Mouse (Mus musculus): ENCODE data around the gene Zdbf2.

DNA sequence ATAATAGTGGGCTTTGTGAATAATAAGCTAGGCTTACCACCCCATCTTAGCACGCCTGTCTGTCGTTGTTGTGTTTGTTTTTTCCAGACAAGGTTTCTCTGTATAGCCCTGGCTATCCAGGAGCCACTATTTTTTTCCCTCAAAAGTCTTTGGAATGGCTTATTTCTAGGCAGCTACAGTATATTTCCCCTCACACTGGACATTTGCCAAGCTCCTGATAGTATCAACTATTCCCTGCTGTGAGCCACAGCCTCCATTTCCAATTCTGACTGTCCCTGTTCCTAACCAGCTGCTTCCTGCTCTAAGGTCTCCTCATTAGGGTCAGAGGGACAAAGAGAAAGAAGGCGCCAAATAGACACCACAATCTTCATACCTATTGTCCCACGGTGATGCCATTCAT is 18.0 kb upstream of the Zdbf2 start:
- no peak for TF ChIP-seq GATA1 (IDR thresholded peaks at IDR 0.05; ENCODE audit: borderline replicate concordance, low read length)
- TF ChIP-seq FLI1 (IDR thresholded peaks at IDR 0.05; ENCODE audit: low read length) = no peak
